Mouse (Mus musculus): ENCODE results near the gene Ttc1. TPM values are rescaled to one million over a fixed set of nuclear protein-coding genes. Genes with fewer than 3 reads are reported as not detected.

Ttc1 gene
- total and polyA plus RNA-seq, 3 experiments: 74.8 to 138 (median 100) TPM

DNA sequence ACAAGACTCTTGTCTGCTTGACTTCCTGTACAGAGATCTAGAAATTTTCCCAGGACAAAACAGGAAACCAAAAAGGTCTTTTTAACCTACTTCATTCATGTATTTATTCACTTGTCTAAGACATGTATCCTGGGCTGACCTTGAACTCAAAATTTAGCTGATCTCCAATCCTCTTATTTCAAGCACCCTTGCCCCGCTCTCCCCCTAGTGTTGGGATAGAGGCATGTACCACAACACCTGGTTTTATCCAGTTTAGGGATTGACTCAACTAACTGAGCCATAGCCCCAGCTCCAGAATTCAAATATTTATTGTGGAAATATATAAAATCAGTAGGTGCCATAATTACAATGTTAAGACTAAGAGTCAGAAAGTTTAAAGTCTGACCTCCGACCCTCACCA is 3.7 kb upstream of the Ttc1 start:
- Histone ChIP-seq H3K27me3 (replicated peaks) (peaks cover 30% of the 10 kb centered on the region), H3K79me2 (replicated peaks; ENCODE audit: control insufficient read depth, extremely low read depth, insufficient read depth, poor library complexity, severe bottlenecking) (peaks cover 12% of the 10 kb centered on the region), H3K4me1 (ENCODE audit: control insufficient read depth in 1 of 2, insufficient read depth in 2 of 2) (peaks cover 3 to 12% of the 10 kb centered on the region in 2 experiments; a peak in 3 of 4 replicates), H3K27ac (ENCODE audit: insufficient read depth, low read depth) (no peak overlapping the region), H3K4me3 (replicated peaks in 1 of 3; ENCODE audit: low read depth in 2 of 3, low read length in 2 of 3, poor library complexity in 1 of 3) (no peak overlapping the region), H3K9me3 (replicated peaks; ENCODE audit: low read length) (no peaks in the 10 kb centered on the region), H3K36me3 (replicated peaks in 1 of 2; ENCODE audit: control insufficient read depth in 1 of 2, insufficient read depth in 1 of 2, low read length in 1 of 2) (no peaks in the 10 kb centered on the region), H3K9ac (ENCODE audit: insufficient read depth, low read depth) (no peak overlapping the region), H3K4me2 (ENCODE audit: insufficient read depth, low read depth, poor library complexity, severe bottlenecking) (no peak overlapping the region)
- TF ChIP-seq POLR2AphosphoS2 (IDR thresholded peaks at IDR 0.05; ENCODE audit: low read depth, low read length) (no peak), CHD1 (IDR thresholded peaks at IDR 0.05; ENCODE audit: low read depth, low read length) (no peak), CTCF (conservative IDR thresholded peaks at IDR 0.05 in 1 of 2, IDR thresholded peaks at IDR 0.05 in 1 of 2; ENCODE audit: low read depth in 2 of 2, low read length in 2 of 2) (peak; percentile 22 to 54; a peak in 3 of 4 replicates), NRF1 (IDR thresholded peaks at IDR 0.05; ENCODE audit: low read depth, low read length) (no peak), SIN3A (IDR thresholded peaks at IDR 0.05; ENCODE audit: low read length) (no peak), ZMIZ1 (IDR thresholded peaks at IDR 0.05; ENCODE audit: low read depth, low read length) (no peak), POLR2A (IDR thresholded peaks at IDR 0.05; ENCODE audit: low read depth, low read length) (no peak), TBP (conservative IDR thresholded peaks at IDR 0.05; ENCODE audit: low read depth, low read length) (no peak), JUN (IDR thresholded peaks at IDR 0.05; ENCODE audit: insufficient read depth, low read depth, low read length) (no peak), MYC (IDR thresholded peaks at IDR 0.05; ENCODE audit: low read depth, low read length) (no peak), RAD21 (IDR thresholded peaks at IDR 0.05; ENCODE audit: low read depth, low read length) (peak; percentile 6; the same call in 1 of the 2 replicates), ELF1 (IDR thresholded peaks at IDR 0.05; ENCODE audit: low read depth, low read length) (no peak), MEF2A (IDR thresholded peaks at IDR 0.05; ENCODE audit: borderline replicate concordance, low read depth, low read length) (no peak), JUND (conservative IDR thresholded peaks at IDR 0.05; ENCODE audit: low read depth, low read length) (no peak), USF2 (conservative IDR thresholded peaks at IDR 0.05; ENCODE audit: low read depth, low read length) (no peak), RCOR1 (conservative IDR thresholded peaks at IDR 0.05; ENCODE audit: low read depth, low read length) (no peak), SMC3 (IDR thresholded peaks at IDR 0.05; ENCODE audit: low read depth, low read length) (peak; percentile 39), MAFK (IDR thresholded peaks at IDR 0.05; ENCODE audit: insufficient replicate concordance, low read length) (no peak), MXI1 (IDR thresholded peaks at IDR 0.05; ENCODE audit: low read depth, low read length) (no peak)
- dilution Hi-C loops (cut with MboI; ENCODE audit: extremely low pct_ligation_motif_present, extremely low pct_unique_long_range_greater_than_20kb, low sequenced_read_pairs): no loop called here
- in situ Hi-C loops (cut with MboI; ENCODE audit: low pct_ligation_motif_present, low pct_unique_long_range_greater_than_20kb, low sequenced_read_pairs): loop anchor here (25.0 kb wide), 1 partner anchor 811 kb away; no protein-coding TSS in a partner anchor
- peak; percentile 31 for DNase-seq (ENCODE audit: extremely low read depth)

- no peaks in the 10 kb centered on the region for H3K9me3 ChIP-seq (replicated peaks; ENCODE audit: low read length)
- no peaks in the 10 kb centered on the region for H3K27me3 ChIP-seq (replicated peaks)
- in situ Hi-C loops (cut with MboI; ENCODE audit: low pct_ligation_motif_present, low pct_unique_long_range_greater_than_20kb, low sequenced_read_pairs) (no loop called here), dilution Hi-C loops (cut with MboI; ENCODE audit: extremely low pct_ligation_motif_present, extremely low pct_unique_long_range_greater_than_20kb, low sequenced_read_pairs) (no loop called here)
- TF ChIP-seq MEF2A (IDR thresholded peaks at IDR 0.05; ENCODE audit: borderline replicate concordance, low read depth, low read length): no peak
- TF ChIP-seq CHD2 (IDR thresholded peaks at IDR 0.05; ENCODE audit: low read length): no peak
- TF ChIP-seq GABPA (IDR thresholded peaks at IDR 0.05; ENCODE audit: insufficient replicate concordance, low read depth, low read length): no peak
- no peak for TF ChIP-seq EP300 (IDR thresholded peaks at IDR 0.05; ENCODE audit: low read length)
- TF ChIP-seq JUND (conservative IDR thresholded peaks at IDR 0.05; ENCODE audit: low read depth, low read length): no peak
- no peak for TF ChIP-seq ZKSCAN1 (IDR thresholded peaks at IDR 0.05; ENCODE audit: borderline replicate concordance, low read depth, low read length)
- no peak for TF ChIP-seq E2F4 (IDR thresholded peaks at IDR 0.05; ENCODE audit: insufficient replicate concordance, low read depth, low read length)
- TF ChIP-seq NRF1 (IDR thresholded peaks at IDR 0.05; ENCODE audit: low read depth, low read length): no peak
- TF ChIP-seq SIN3A (IDR thresholded peaks at IDR 0.05; ENCODE audit: low read length): no peak
- no peak for TF ChIP-seq USF1 (IDR thresholded peaks at IDR 0.05; ENCODE audit: low read depth, low read length)
- no peak for TF ChIP-seq MAZ (IDR thresholded peaks at IDR 0.05; ENCODE audit: low read depth, low read length)
- TF ChIP-seq NELFE (IDR thresholded peaks at IDR 0.05; ENCODE audit: low read depth, low read length): no peak
- no peak for TF ChIP-seq USF2 (conservative IDR thresholded peaks at IDR 0.05; ENCODE audit: low read depth, low read length)
- no peak for TF ChIP-seq ZC3H11A (IDR thresholded peaks at IDR 0.05; ENCODE audit: low read depth, low read length)
- no peak for TF ChIP-seq ETS1 (conservative IDR thresholded peaks at IDR 0.05; ENCODE audit: low read depth, low read length)
- no peak for TF ChIP-seq MAFK (IDR thresholded peaks at IDR 0.05; ENCODE audit: insufficient replicate concordance, low read length)
- TF ChIP-seq MYC (IDR thresholded peaks at IDR 0.05; ENCODE audit: low read depth, low read length): no peak
- TF ChIP-seq HCFC1 (IDR thresholded peaks at IDR 0.05; ENCODE audit: low read depth, low read length): no peak
- no peak for TF ChIP-seq UBTF (IDR thresholded peaks at IDR 0.05; ENCODE audit: low read depth, low read length)
- no peak for TF ChIP-seq RAD21 (IDR thresholded peaks at IDR 0.05; ENCODE audit: low read depth, low read length)
- H3K4me3 ChIP-seq (replicated peaks in 1 of 3; ENCODE audit: low read depth in 2 of 3, low read length in 2 of 3, poor library complexity in 1 of 3): no peak overlapping the region
- H3K79me2 ChIP-seq (replicated peaks; ENCODE audit: control insufficient read depth, extremely low read depth, insufficient read depth, poor library complexity, severe bottlenecking): no peaks in the 10 kb centered on the region
- peak; percentile 12 for DNase-seq (ENCODE audit: extremely low read depth)
- H3K4me1 ChIP-seq (ENCODE audit: control insufficient read depth in 1 of 2, insufficient read depth in 2 of 2): peaks cover 0 to 8% of the 10 kb centered on the region in 2 experiments; a peak in 2 of 4 replicates
- no peak overlapping the region for H3K9ac ChIP-seq (ENCODE audit: insufficient read depth, low read depth)
- H3K36me3 ChIP-seq (replicated peaks in 1 of 2; ENCODE audit: control insufficient read depth in 1 of 2, insufficient read depth in 1 of 2, low read length in 1 of 2): peaks cover 49 to 85% of the 10 kb centered on the region in 2 experiments
- H3K4me2 ChIP-seq (ENCODE audit: insufficient read depth, low read depth, poor library complexity, severe bottlenecking): no peak overlapping the region
- H3K27ac ChIP-seq (ENCODE audit: insufficient read depth, low read depth): no peak overlapping the region
Measured at GRCm38 (mm10) chr11:43728737-43729301, 19.0 kb downstream of the Ttc1 start.
